Mouse (Mus musculus) brown adipose tissue, adult 24 weeks (tissue): ENCODE measurements around the gene Gm42906. TPM values are rescaled to one million over a fixed set of nuclear protein-coding genes. Genes with fewer than 3 reads are reported as not detected.
A peak's percentile ranks its signal among the peaks of the same experiment; 100 is the strongest.

Experiments
- H3K27ac ChIP-seq: fragments of 200-500 bp; replicated peaks from 2 replicates; pipeline ENCODE4 v1.5.1; 2012; ENCODE audit warnings: low read depth, mild to moderate bottlenecking, low read length
- H3K4me1 ChIP-seq: fragments of 200-500 bp; 2 replicates; pipeline ENCODE4 v1.6.1; 2012; ENCODE audit warnings: low read length, mixed read lengths; ENCODE audit not compliant: control insufficient read depth, insufficient read depth, insufficient read length
- H3K4me3 ChIP-seq: fragments of 200-500 bp; 2 replicates; pipeline ENCODE4 v1.5.1; 2012; ENCODE audit warnings: low read depth, mild to moderate bottlenecking, low read length, moderate library complexity; ENCODE audit not compliant: insufficient read depth
- polyA plus RNA-seq: library from polyadenylated mRNA; stranded (reverse); fragments of >200 nt; gene quantifications from 2 replicates; pipeline ENCODE4 v1.2.4, GENCODE M21; 2012; ENCODE audit not compliant: missing spikeins, insufficient read depth, insufficient read length

Gm42906 gene
- polyA plus RNA-seq, 1 experiment, result not detected

DNA sequence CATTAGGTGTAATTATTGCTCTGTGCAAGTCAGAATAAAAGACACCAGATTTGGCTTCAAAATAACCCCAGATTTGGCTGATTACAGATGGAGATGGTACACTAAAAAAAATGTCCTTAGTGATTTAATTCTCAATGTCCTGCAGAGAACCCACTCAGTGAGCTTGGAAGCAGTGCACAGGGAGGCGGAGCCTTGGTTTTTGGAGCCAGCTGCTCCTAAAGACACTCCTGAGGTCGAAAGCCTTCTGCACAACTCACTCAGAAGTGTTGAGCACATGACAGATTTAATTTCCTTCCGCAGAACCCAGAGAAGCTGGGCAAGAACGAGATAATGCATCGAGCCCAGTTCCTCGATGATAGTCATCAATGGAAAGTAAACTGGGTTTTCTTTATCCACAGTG is 356.5 kb downstream of the Gm42906 start:
- Histone ChIP-seq H3K27ac (no peak overlapping the region), H3K4me1 (peaks cover 2% of the 10 kb centered on the region), H3K4me3 (no peak overlapping the region)

DNA sequence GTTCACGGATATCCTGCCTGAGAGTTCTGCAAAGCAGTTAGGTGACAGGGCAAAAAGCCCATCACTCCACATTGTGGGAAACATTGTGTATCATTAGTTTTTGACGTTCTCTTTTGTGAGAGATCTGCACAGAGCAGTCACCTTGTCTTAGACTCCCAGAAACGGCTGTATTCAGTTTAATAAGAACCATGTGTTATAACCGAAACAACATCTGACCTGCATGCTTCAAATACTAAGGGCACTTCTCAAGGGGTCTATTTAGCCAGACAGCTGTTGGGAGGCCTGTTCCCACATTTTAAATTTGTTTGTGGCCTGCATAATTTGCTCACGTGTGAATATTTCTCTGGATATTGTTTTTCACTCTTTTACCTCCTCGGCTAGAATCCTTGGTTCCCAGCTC is 357.1 kb downstream of the Gm42906 start:
- H3K4me1 ChIP-seq, result peaks cover 5% of the 10 kb centered on the region
- H3K27ac ChIP-seq, result no peak overlapping the region
- H3K4me3 ChIP-seq, result no peak overlapping the region

DNA sequence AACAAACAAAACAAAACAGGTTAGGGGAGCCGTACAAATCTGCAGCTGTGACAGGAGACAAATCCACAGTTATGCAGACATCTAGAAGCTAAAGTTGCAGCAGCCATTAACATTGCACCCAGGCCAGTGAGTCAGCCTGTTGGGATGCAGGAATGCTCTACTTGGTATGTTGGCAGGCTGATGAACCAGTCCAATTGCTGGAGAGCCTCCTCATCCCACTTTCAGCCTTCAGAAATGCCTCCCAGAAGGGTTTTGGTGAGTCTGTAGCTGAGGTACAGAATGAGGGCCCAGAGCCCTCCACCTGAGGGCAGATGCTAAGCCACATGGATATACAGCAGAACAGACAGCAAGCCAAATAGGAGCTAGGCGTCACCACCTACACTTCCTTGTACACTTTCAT is 358.4 kb downstream of the Gm42906 start:
- peaks cover 8% of the 10 kb centered on the region for H3K4me1 ChIP-seq
- H3K27ac ChIP-seq, result no peak overlapping the region
- H3K4me3 ChIP-seq, result no peak overlapping the region

DNA sequence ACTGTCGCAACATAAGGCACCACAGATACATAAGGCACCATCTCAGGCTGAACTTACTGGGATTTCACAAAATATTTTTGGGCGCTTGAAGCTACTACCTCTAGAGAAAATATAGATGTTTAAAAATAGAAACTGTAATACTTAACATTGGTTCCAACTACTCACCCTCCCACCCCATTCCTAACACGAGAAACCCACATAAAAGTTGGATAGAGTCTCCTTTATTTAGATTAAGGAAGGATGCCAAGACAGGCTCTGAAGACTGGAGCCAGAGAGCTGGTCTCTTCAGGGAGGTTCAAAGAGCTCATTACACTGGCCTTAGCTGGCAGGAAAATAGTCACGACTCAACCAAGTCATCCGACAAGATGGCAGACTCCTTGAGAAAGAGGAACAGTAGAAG is 361.9 kb downstream of the Gm42906 start:
- no peak overlapping the region for H3K4me3 ChIP-seq
- peaks cover 9% of the 10 kb centered on the region for H3K4me1 ChIP-seq
- H3K27ac ChIP-seq, result peak overlapping the region; percentile 48; the same call in 1 of the 2 replicates

DNA sequence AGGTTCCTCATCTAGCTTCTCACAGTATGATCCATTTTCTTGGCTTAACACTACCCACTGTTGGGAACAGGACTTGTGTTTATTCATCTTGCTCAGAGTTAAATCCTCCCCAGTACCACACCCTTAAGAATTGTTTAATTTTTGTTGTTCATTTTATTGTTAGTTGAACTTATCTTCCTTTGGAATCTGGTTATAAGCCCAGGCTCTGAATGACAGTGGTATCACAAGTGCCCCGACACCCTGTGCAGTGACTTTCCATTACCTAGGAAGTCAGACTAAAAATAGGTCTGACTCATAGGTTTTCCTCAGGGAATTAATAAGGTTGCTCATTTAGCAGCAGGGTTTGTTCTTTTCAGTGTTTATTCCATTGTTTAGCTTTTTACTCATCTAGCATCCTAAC is 362.7 kb downstream of the Gm42906 start:
- Histone ChIP-seq H3K4me3 (no peak overlapping the region), H3K27ac (peak overlapping the region; percentile 83), H3K4me1 (peaks cover 9% of the 10 kb centered on the region)

DNA sequence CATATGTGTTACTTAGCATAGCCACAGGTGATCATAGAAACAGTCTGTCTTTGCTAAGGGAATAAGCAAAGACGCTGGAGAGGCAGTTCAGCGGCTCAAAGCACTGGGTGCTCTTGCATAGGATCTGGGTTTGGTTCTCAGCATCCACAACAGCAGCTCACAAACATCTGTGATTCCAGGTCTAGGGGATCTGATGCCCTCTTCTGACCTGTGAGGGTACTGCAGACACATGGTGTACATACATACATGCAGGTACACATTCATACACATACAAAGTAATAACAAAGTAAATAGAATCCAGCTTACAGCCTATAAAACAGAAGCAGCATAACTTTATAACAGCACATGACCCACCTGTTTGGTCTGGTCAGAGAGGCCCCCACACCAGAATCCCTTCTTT is 366.0 kb downstream of the Gm42906 start:
- Histone ChIP-seq H3K4me3 (no peak overlapping the region), H3K27ac (no peak overlapping the region), H3K4me1 (peaks cover 18% of the 10 kb centered on the region)

DNA sequence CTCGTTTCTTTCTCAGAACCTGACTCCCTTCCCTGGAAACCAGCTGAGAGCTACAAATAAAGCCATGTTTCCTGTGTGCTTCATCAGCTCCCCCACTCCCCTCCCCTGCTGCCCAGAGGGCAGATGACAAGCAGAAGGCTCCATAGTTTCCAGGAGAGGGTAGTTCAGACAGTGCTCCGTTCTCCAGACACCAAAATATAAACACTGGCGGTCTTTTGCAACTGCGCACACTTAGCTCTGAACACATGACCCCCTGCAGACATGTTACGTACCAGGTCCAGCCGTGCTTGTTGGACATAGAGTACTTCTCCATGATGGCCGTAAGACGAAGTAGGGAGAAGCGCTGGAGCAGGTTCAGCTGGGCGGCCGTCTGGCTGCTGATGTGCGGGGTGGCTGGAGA is 367.5 kb downstream of the Gm42906 start:
- H3K27ac ChIP-seq, result no peak overlapping the region
- H3K4me1 ChIP-seq, result peaks cover 19% of the 10 kb centered on the region; the same call in 1 of the 2 replicates
- no peak overlapping the region for H3K4me3 ChIP-seq

DNA sequence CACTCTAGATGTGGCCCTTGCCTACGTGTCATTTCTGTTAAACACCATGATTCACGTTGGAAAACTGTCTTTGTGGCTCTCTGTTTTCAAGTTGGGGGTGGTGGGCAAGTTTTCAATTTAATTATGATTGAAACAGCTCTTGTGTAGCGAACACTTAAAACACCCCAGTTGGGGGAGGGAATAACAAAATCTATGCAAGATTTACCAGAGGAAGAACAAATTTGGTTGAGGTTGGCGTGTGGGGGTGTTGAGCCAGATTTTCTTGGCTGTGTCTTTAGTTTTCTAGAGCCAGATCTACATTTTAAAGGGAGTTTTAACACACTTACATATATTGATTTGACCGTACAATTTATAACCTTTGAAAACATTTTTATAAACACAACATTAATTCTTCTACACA is 368.2 kb downstream of the Gm42906 start:
- Histone ChIP-seq H3K4me3 (no peak overlapping the region), H3K27ac (no peak overlapping the region), H3K4me1 (peaks cover 21% of the 10 kb centered on the region; the same call in 1 of the 2 replicates)

DNA sequence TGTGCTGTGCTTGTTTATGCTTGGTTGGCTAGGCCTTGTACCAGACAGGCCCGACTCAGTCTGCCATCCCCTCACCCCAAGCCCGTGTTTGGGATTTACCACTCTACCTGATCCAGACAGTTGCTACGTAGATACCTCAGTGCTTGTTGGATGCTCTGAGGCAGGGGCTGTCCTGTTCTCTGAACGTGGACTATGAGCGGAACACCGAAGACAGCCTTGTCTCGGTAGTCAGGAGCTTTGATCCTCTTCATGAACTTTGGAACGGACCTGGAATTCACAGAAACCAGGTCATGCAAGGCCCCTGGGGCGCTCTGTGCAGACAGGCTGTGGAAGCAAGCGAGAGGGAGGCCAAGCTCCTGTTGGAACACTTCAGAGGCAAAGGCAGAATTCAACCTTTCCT is 368.6 kb downstream of the Gm42906 start:
- Histone ChIP-seq H3K27ac (no peak overlapping the region), H3K4me1 (peaks cover 21% of the 10 kb centered on the region; the same call in 1 of the 2 replicates), H3K4me3 (no peak overlapping the region)

DNA sequence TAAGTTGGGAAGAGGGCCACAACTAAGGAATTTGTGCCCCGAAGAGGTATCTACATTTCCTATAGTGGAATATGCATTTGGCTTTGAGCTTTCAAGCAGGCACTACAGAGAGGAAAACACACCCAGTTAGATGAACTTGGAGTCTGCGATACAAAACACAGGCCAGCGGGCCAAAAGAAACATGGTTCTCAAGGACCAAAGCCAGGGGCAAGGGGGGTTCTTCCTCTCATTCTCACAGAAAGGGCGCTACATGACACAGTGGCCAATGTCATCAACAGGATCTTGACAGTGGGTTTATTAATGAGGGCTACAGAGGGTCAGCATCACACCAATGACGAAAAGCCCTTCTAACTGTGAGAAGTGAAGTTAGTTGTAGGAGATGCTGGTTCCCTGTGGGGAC is 370.2 kb downstream of the Gm42906 start:
- H3K4me3 ChIP-seq, result no peak overlapping the region
- peaks cover 21% of the 10 kb centered on the region; the same call in 1 of the 2 replicates for H3K4me1 ChIP-seq
- peak overlapping the region; percentile 67 for H3K27ac ChIP-seq

DNA sequence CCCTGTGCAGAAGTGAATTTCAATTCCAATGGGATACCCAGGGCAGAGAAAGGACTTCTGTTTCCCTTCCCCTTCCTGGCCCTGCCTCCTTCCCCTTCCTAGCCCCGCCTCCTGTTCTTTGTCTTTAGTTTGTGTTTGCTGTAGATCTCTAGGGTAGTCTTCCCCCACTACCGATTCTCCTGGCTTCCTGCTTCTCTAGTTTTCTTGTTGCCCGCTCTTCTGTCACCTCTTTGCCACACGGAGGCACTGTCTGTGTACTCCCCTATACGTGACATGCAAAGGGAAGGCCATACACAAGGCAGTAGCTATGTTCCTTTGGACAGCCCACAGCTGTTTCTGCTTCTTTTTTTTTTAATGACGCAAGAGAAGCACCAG is 371.1 kb downstream of the Gm42906 start:
- Histone ChIP-seq H3K4me3 (no peak overlapping the region), H3K4me1 (peaks cover 21% of the 10 kb centered on the region; the same call in 1 of the 2 replicates), H3K27ac (peak overlapping the region; percentile 79)

DNA sequence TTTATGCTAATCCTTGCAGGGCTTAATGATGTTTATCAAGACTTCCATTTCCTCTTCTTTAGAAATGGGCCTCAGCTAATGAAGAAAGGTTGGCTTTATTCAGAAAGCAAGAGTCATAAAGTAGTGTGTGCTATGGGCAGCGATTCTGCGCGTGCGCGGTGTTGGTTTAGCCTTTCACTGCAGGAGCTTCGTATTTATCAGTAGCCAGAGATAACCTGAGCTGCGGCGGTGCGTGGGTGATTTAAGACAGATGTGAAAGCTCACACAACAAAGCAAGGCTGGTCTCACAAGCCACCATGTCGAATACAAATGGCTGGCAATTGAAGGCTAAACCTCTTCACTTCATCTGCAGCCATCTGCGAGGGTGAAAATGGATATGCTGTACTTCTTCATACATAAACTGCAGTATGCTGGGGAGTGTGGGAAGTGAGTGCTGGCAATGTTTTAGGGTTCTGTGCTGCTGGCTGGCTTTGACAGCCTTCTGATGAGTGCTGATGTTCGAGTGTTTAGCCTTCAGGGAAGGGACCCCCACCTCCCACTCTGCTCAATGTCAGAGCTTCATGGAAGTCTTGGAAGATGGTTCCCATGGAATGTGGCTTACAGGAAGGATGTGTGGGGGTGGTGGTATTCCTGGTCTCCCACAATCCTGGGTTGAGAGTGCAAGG is 371.6 kb downstream of the Gm42906 start:
- H3K27ac ChIP-seq, result peak overlapping the region; percentile 79
- no peak overlapping the region for H3K4me3 ChIP-seq
- peaks cover 21% of the 10 kb centered on the region; the same call in 1 of the 2 replicates for H3K4me1 ChIP-seq

DNA sequence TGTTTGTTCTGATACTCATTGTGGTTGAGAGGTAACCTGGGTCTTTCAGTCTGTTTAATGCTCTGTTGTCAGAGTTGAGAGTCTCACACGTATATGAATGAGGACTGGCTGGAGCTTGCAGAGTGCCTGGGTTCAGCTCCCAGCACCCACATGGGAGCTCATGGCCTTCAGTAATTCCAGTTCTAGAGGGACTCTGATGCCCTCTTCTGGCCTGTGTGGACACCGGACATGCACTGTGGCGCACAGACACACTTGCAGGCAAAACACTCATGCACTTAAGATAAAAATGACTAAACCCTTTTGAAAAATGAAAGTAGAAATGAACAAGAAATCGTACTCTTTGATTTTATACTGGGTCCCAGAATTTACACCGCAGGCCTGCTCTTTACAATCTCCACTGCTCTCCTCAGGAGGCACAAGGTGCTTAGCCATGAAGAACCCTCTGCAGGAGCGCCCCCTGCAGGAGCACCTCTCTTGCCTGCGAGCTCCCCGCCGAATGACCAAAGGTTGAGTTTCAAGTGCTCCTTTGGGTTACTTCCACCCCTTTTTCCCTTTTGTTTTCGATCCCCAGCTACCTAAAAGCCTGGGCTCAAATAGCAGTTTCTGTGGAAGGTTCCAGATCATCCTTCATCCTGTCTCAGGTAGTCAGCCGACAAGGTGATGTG is 372.4 kb downstream of the Gm42906 start:
- no peak overlapping the region for H3K4me3 ChIP-seq
- peaks cover 21% of the 10 kb centered on the region; the same call in 1 of the 2 replicates for H3K4me1 ChIP-seq
- H3K27ac ChIP-seq, result no peak overlapping the region

DNA sequence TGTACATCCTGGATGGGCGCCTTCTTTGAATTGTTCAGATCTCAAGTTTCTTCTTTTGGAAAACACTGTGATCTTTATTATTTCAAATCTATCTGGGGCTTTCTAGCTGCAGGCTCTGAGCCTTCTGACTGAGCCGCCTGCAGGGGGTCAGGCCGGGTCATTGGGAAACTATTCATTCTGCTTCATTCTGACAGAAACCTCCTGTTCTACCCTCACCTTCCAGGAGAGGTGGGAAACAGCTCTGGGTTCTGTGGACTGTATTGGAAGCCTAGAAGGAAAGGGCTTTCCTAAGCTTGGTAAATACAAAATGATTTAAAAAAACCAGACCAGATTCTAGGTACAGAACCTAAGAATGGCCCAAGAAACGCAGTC is 373.2 kb downstream of the Gm42906 start:
- no peak overlapping the region for H3K4me3 ChIP-seq
- peaks cover 24% of the 10 kb centered on the region; the same call in 1 of the 2 replicates for H3K4me1 ChIP-seq
- peak overlapping the region; percentile 16; the same call in 1 of the 2 replicates for H3K27ac ChIP-seq

DNA sequence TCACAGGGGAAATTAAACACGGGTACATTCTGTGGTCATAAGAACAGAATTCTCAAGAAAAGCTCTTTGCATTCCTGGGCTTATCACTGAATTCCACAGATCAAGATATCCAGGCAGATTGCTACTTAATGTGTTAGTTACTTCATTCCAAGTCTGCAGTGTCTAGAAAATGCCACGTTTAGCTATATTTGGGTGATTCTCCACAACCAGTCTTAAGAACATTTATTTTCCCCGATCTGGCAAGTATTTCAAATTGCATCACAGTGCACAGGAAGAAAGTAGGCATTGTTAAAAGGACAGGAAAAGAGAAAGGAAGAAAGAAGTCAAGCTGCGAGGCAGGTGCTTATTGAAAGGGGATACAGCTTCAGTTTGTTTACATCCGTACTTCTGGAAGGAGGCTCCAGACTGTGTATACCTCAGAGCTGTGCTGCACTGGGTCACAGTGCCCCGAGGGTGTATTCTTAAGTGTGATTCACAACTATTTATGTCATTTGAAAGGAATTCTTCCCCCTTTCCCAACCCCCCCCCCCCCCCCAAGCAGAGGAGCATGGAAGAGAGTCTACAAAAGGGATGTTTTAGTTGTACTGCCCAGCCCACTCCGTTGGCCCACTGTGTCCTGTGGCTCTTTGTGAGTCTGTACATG is 373.7 kb downstream of the Gm42906 start:
- peaks cover 25% of the 10 kb centered on the region; the same call in 1 of the 2 replicates for H3K4me1 ChIP-seq
- peak overlapping the region; percentile 16; the same call in 1 of the 2 replicates for H3K27ac ChIP-seq
- H3K4me3 ChIP-seq, result no peak overlapping the region
